Mouse (Mus musculus) MEL-GATA-1-ER (cell line): ENCODE data around the gene Dis3l2.

Source experiments
- DNase-seq: peaks from one replicate; pipeline ENCODE4 v3.0.0-alpha.2; 2012; ENCODE audit warnings: low read depth; ENCODE audit errors: extremely low read depth

Gene Dis3l2

GRCm38 (mm10) chr1:86733160-86733821 is 29.7 kb downstream of the Dis3l2 start:
- no peak for DNase-seq

GRCm38 (mm10) chr1:86736414-86736813 is 32.8 kb downstream of the Dis3l2 start:
- DNase-seq = peak; percentile 56

GRCm38 (mm10) chr1:86742896-86743295 is 39.3 kb downstream of the Dis3l2 start:
- DNase-seq = no peak

GRCm38 (mm10) chr1:86747034-86747433 is 43.4 kb downstream of the Dis3l2 start:
- no peak for DNase-seq

- no peak for DNase-seq
Measured at GRCm38 (mm10) chr1:86750094-86750493, 46.5 kb downstream of the Dis3l2 start.

- DNase-seq = no peak
Measured at GRCm38 (mm10) chr1:86753416-86753815, 49.8 kb downstream of the Dis3l2 start.

GRCm38 (mm10) chr1:86754335-86754734 is 50.7 kb downstream of the Dis3l2 start:
- DNase-seq = no peak

GRCm38 (mm10) chr1:86758091-86758490 is 54.5 kb downstream of the Dis3l2 start:
- DNase-seq = no peak

- no peak for DNase-seq
Measured at GRCm38 (mm10) chr1:86762161-86762560, 58.6 kb downstream of the Dis3l2 start.

GRCm38 (mm10) chr1:86801241-86801640 is 97.6 kb downstream of the Dis3l2 start:
- no peak for DNase-seq

- DNase-seq = no peak
Measured at GRCm38 (mm10) chr1:86811756-86812155, 108.1 kb downstream of the Dis3l2 start.

- DNase-seq = no peak
Measured at GRCm38 (mm10) chr1:86822266-86822665, 118.7 kb downstream of the Dis3l2 start.

GRCm38 (mm10) chr1:86834351-86834987 is 130.9 kb downstream of the Dis3l2 start:
- no peak for DNase-seq

- no peak for DNase-seq
Measured at GRCm38 (mm10) chr1:86834988-86835387, 131.4 kb downstream of the Dis3l2 start.

GRCm38 (mm10) chr1:86850754-86851153 is 147.1 kb downstream of the Dis3l2 start:
- no peak for DNase-seq

GRCm38 (mm10) chr1:86858876-86859275 is 155.3 kb downstream of the Dis3l2 start:
- DNase-seq = peak; percentile 5

- DNase-seq = no peak
Measured at GRCm38 (mm10) chr1:86859371-86859770, 155.8 kb downstream of the Dis3l2 start.

GRCm38 (mm10) chr1:86873745-86874144 is 170.1 kb downstream of the Dis3l2 start:
- DNase-seq = no peak

GRCm38 (mm10) chr1:86878743-86879142 is 175.1 kb downstream of the Dis3l2 start:
- DNase-seq = no peak

GRCm38 (mm10) chr1:86879547-86879946 is 175.9 kb downstream of the Dis3l2 start:
- DNase-seq = no peak

- no peak for DNase-seq
Measured at GRCm38 (mm10) chr1:86887060-86887459, 183.5 kb downstream of the Dis3l2 start.

GRCm38 (mm10) chr1:86912481-86912880 is 208.9 kb downstream of the Dis3l2 start:
- no peak for DNase-seq

GRCm38 (mm10) chr1:86913896-86914295 is 210.3 kb downstream of the Dis3l2 start:
- no peak for DNase-seq
